Mouse (Mus musculus) stomach, postnatal 0 days (tissue): Measurements from ENCODE around the gene BC003965. TPM values are rescaled to one million over a fixed set of nuclear protein-coding genes. Genes with fewer than 3 reads are reported as not detected.
"Not testable (repeated sequence)": the region's sequence is repeated elsewhere in the genome, so short reads cannot be mapped to it uniquely, and the experiment has no call there.

ENCODE experiments used
- ATAC-seq: fragments of 200-750 bp; cut with Nextera tagmentation; 2 replicates; pipeline ENCODE4 v1.8.0; 2017; ENCODE audit not compliant: low FRiP score, low TSS enrichment
- DNase-seq: peaks from one replicate; pipeline ENCODE4 v3.0.0-alpha.2; 2016; ENCODE audit warnings: low spot score
- H3K27ac ChIP-seq: fragments of 300-500 bp; sonication (generic); replicated peaks from 2 replicates; pipeline ENCODE4 v1.5.1; 2014; ENCODE audit warnings: mild to moderate bottlenecking, control low read depth
- H3K27me3 ChIP-seq: fragments of 300-500 bp; sonication (generic); 2 replicates; pipeline ENCODE4 v1.6.1; 2014; ENCODE audit warnings: low read length; ENCODE audit not compliant: control insufficient read depth, insufficient read depth
- H3K36me3 ChIP-seq: fragments of 300-500 bp; sonication (generic); 2 replicates; pipeline ENCODE4 v1.6.1; 2014; ENCODE audit warnings: low read length, mixed read lengths; ENCODE audit not compliant: control insufficient read depth, insufficient read depth
- H3K4me1 ChIP-seq: fragments of 300-500 bp; sonication (generic); replicated peaks from 2 replicates; pipeline ENCODE4 v1.6.1; 2014; ENCODE audit warnings: antibody characterized with exemption; ENCODE audit not compliant: control insufficient read depth, insufficient read depth
- H3K4me2 ChIP-seq: fragments of 300-500 bp; sonication (generic); replicated peaks from 2 replicates; pipeline ENCODE4 v1.6.1; 2014; ENCODE audit warnings: low read depth, mild to moderate bottlenecking, control low read depth, moderate library complexity
- H3K4me3 ChIP-seq: fragments of 300-500 bp; sonication (generic); 2 replicates; pipeline ENCODE4 v1.5.1; 2014; ENCODE audit warnings: low read depth, low read length, control low read depth
- H3K9ac ChIP-seq: fragments of 300-500 bp; sonication (generic); 2 replicates; pipeline ENCODE4 v1.6.1; 2014; ENCODE audit warnings: mild to moderate bottlenecking, low read length, control low read depth, mixed read lengths
- H3K9me3 ChIP-seq: fragments of 300-500 bp; sonication (generic); 2 replicates; pipeline ENCODE4 v1.6.1; 2016; ENCODE audit warnings: low read length; ENCODE audit not compliant: control insufficient read depth
- CTCF ChIP-seq: IDR thresholded peaks from 2 replicates; pipeline ENCODE4 v1.5.1; 2016; ENCODE audit warnings: antibody characterized with exemption, low read depth, mild to moderate bottlenecking, moderate library complexity
- EP300 ChIP-seq: optimal IDR thresholded peaks from 2 replicates; pipeline ENCODE3; 2016; ENCODE audit warnings: antibody characterized with exemption
- WGBS: fragments of 180-500 bp; shearing (Covaris S2); extraction: QIAGEN DNeasy Blood & Tissue Kit; methylation state at CpG from one replicate; pipeline ENCODE4 v1.1.7; 2014; 5-methylcytosine and 5-hydroxymethylcytosine counted together
- polyA plus RNA-seq: library from polyadenylated mRNA; unstranded; fragments of >200 nt; fragmentation: Nextera tagmentation; extraction: Ambion mirVana; gene quantifications from 2 replicates; pipeline ENCODE4 v1.2.1, GENCODE M21; 2015

The BC003965 gene
- polyA plus RNA-seq, 1 experiment from 2014 or later: 23.1 TPM

DNA sequence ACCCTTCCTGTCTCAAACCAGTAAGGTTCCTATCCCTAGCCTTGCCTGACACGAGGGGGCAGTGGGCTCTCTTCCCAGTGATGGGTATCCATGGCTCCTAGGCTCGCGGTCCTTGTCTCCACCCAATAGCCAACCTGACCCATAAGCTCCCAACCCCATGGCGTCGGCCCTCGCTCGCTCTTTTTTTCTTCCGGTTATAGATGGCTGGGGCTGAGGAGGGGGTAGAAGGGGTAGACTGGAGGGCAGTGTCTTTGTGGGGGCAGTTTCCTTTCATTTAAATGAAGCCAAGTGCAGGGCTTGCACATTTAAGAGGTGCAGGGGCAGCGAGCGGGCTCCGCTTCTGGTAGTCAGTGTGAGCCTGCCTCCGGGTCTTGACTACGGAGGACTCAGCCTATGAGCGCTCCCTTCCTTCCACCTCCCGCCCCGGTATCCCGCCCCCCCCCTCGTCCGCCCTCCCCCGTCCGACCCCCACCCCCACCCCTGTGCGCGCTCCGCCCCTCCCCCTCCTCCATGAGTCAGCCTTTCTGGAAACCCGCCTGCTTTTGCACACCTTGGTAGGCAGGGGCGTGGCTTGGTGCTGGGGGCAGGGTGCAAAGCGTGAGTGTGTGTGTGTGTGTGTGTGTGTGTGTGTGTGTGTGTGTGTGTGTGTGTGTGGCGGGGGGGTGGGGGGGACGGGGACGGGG lies 37.6 kb downstream of the BC003965 start:
- Histone ChIP-seq H3K4me2 (peak overlapping the region; percentile 70), H3K27me3 (no peaks in the 10 kb centered on the region), H3K4me1 (peaks cover 3% of the 10 kb centered on the region; the same call in 1 of the 2 replicates), H3K9me3 (no peaks in the 10 kb centered on the region), H3K27ac (peak overlapping the region; percentile 41; the same call in 1 of the 2 replicates), H3K9ac (peak overlapping the region; percentile 47), H3K4me3 (peak overlapping the region; percentile 36), H3K36me3 (peaks cover 3% of the 10 kb centered on the region; the same call in 1 of the 2 replicates)
- no peak for TF ChIP-seq EP300
- peak; percentile 19; the same call in 1 of the 2 replicates for TF ChIP-seq CTCF
- ATAC-seq: peak; percentile 80
- 5% methylated on average over 18 of the region's 30 CpGs for WGBS
- DNase-seq: peak; percentile 85

DNA sequence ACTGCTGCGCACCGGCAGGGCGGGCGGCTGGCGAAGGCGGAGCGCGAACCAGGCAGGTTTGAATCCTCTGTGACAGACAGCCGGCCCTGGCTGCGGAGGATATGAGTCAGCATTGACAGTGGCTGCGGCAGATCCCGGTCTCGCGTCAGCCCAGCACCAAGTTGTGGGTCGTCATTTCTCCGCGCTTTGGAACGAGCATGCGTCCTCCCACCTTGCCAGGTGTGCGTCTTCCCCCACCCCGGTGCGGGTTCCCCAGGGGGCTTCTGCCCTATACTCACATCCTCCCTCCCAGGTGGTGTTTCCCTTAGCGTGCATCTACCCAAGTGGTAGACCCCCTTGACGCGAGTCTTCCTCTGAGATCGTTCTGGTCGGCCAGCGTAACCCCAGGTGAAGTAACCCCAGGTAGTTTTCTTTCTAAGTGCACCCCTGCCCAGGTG lies 38.2 kb downstream of the BC003965 start:
- peak overlapping the region; percentile 50; the same call in 1 of the 2 replicates for H3K9ac ChIP-seq
- H3K27me3 ChIP-seq, H3K36me3 ChIP-seq, DNase-seq, H3K9me3 ChIP-seq, H3K4me1 ChIP-seq: not testable (repeated sequence)
- H3K27ac ChIP-seq: peak overlapping the region; percentile 50; the same call in 1 of the 2 replicates
- peak overlapping the region; percentile 70 for H3K4me2 ChIP-seq
- peak; percentile 90 for ATAC-seq
- peak overlapping the region; percentile 17; the same call in 1 of the 2 replicates for H3K4me3 ChIP-seq
- 23% methylated on average over 14 of the region's 28 CpGs for WGBS

DNA sequence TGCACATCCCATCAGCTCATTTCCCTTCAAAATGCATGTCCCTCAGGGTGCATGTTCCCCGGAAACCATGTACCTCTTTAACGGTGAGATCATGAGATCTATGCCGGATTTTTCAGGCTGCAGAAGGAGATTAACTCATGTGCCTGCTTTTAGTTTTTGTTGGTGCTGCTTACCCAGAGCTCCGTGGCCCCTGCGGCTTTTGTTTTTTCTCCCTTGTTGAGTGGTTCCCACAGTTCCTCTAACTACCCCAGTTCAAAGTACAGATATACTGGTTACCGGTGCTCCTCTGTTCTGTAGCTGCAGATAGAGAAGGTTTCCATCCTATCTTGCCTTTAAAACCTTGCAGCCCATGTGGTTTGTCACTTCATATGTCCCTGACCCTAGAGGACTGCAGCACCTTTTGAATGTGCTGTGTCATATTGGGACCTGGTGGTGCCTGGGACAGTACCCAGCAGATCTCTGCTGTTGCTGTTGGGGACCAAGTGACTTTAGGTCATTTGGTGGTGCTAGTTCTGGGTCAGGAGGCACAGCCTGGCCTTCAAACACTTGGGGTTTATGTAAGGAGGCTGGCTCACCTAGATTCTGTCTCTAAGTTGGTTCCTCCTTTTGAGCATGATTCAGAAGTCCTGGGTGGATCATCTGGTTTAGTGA lies 38.7 kb downstream of the BC003965 start:
- H3K4me2 ChIP-seq: peak overlapping the region; percentile 41
- H3K4me3 ChIP-seq: peak overlapping the region; percentile 17; the same call in 1 of the 2 replicates
- 42% methylated on average over 6 of the region's 6 CpGs for WGBS
- no peaks in the 10 kb centered on the region for H3K27me3 ChIP-seq
- TF ChIP-seq CTCF: no peak
- no peak for TF ChIP-seq EP300
- DNase-seq (no peak), ATAC-seq (no peak)
- H3K36me3 ChIP-seq: peaks cover 3% of the 10 kb centered on the region; the same call in 1 of the 2 replicates
- no peaks in the 10 kb centered on the region for H3K9me3 ChIP-seq
- peak overlapping the region; percentile 50; the same call in 1 of the 2 replicates for H3K9ac ChIP-seq
- peaks cover 3% of the 10 kb centered on the region; the same call in 1 of the 2 replicates for H3K4me1 ChIP-seq
- H3K27ac ChIP-seq: peak overlapping the region; percentile 50

DNA sequence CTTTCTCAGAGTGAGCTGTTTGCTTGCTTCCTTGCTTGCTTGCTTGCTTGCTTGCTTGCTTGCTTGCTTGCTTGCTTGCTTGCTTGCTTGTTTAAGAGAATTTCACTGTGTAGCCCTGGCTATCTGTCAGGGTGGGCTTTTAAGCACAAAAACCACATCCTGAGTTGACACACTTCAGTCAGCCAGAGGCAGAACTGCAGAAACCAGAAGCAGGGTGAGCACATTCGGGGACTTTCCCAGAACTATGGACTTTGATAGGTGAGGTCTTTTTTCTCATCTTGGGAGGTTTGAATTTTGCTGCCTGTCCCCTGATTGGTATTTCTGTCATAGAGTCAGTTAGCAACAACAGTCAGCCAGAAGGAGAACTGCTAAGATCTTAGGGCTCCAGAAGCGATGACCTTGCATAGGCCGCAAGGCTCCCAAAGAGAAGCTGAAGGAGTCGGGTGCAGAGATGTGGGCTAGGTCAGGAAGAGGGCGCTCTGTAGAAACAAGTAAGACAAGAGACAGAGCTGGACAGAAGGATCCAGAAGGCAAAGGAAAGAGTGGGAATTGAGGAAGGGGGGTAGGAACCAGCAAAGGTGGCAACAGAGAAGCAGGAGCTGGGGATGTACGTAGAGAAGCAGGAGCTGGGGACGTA lies 40.4 kb downstream of the BC003965 start:
- Histone ChIP-seq H3K4me1 (peaks cover 3% of the 10 kb centered on the region; the same call in 1 of the 2 replicates), H3K4me3 (no peak overlapping the region), H3K27ac (no peak overlapping the region), H3K9me3 (no peaks in the 10 kb centered on the region), H3K27me3 (no peaks in the 10 kb centered on the region), H3K4me2 (no peak overlapping the region), H3K9ac (no peak overlapping the region), H3K36me3 (no peaks in the 10 kb centered on the region)
- DNase-seq: no peak
- no peak for TF ChIP-seq CTCF
- TF ChIP-seq EP300: no peak
- ATAC-seq: no peak
- WGBS: 86% methylated on average over 7 of the region's 7 CpGs

DNA sequence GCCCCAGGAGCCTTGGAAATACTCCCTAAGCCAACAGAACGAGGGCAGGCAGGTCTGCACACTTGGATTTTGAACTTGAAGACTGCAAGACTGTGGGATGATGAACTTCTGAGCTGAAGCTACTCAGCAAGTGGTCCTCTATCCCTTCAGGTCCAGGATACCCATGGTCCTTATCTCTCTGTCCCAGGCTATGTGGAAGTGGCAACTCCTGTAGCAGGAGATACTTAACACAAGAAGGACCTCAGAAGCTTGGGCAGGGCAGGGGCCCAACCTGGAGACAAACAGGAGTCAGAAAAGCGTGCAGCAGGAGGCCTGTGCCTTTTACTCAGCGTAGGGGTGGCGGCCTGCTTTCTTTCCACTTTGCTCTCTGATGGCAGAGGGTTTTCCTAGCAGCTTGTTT lies 41.3 kb downstream of the BC003965 start:
- Histone ChIP-seq H3K36me3 (peaks cover 2% of the 10 kb centered on the region; the same call in 1 of the 2 replicates), H3K4me1 (peaks cover 3% of the 10 kb centered on the region; the same call in 1 of the 2 replicates), H3K4me3 (no peak overlapping the region), H3K27ac (no peak overlapping the region), H3K9me3 (no peaks in the 10 kb centered on the region), H3K27me3 (no peaks in the 10 kb centered on the region), H3K9ac (no peak overlapping the region), H3K4me2 (no peak overlapping the region)
- ATAC-seq (no peak), DNase-seq (no peak)
- TF ChIP-seq EP300 (no peak), CTCF (no peak)
- WGBS: 86% methylated on average over 4 of the region's 4 CpGs

DNA sequence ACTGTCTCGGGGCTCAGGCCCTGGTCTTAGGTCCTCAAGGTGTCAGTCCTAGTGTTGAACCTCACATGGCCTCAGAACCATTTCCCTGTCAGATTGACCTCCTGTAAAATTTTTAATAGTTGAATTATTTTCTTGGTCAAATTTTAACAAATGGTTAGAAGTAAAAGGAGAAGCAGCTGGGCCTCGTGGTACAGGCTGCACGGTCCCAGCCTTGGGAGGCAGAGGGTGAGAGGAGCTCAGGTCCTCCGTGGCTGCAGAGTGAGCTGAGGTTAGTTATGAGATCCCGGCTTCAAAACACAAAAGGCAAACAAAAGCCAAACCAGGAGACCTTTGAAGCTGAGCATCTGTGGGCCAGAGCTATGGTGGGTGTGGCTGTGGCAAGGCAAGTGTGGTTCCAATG lies 43.6 kb downstream of the BC003965 start:
- 78% methylated on average over 5 of the region's 5 CpGs for WGBS
- no peaks in the 10 kb centered on the region for H3K9me3 ChIP-seq
- ATAC-seq: no peak
- H3K4me3 ChIP-seq: no peak overlapping the region
- peaks cover 2% of the 10 kb centered on the region; the same call in 1 of the 2 replicates for H3K36me3 ChIP-seq
- no peak overlapping the region for H3K4me2 ChIP-seq
- no peak for TF ChIP-seq EP300
- TF ChIP-seq CTCF: no peak
- no peak overlapping the region for H3K9ac ChIP-seq
- DNase-seq: no peak
- no peaks in the 10 kb centered on the region for H3K4me1 ChIP-seq
- H3K27ac ChIP-seq: no peak overlapping the region
- no peaks in the 10 kb centered on the region for H3K27me3 ChIP-seq

DNA sequence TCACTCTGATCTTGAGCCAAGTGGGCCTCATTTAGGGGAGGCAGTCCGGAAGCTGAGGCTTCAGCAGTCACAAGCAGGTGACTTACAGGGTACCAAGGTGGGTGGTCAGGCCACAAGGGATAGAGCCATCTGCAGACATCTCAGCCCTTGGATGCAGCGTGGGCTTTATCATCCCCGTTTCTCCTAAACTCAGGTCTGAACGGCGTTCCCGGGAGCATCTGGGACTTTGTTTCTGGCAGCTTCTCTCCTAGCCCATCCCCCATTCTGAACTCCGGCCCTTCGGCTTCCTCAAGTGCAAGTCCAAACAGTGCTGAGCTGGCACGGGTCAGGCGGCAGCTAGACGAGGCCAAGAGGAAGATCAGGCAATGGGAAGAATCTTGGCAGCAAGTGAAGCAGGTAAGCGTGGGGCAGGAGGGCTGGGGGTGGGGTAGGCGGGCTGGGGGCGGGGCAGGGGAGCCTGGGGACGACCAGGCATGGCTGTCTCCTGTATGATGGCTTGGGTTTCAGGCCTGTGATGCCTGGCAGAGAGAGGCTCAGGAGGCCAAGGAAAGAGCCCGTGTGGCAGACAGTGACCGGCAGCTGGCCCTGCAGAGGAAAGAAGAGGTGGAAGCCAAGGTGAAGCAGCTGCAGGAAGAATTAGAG lies 45.8 kb downstream of the BC003965 start:
- H3K9ac ChIP-seq, H3K27me3 ChIP-seq, H3K27ac ChIP-seq, H3K4me2 ChIP-seq, H3K9me3 ChIP-seq, H3K4me1 ChIP-seq, H3K36me3 ChIP-seq, DNase-seq, H3K4me3 ChIP-seq: not testable (repeated sequence)
- 0 out of 2 replicates have a peak, but pooled peaks have one; percentile 40 for ATAC-seq
- WGBS: 73% methylated on average over 12 of the region's 17 CpGs
